Mouse (Mus musculus) ES-E14 (cell line): ENCODE data around the gene Traf4.

Experiments
- CHD2 ChIP-seq: IDR thresholded peaks from 2 replicates; pipeline ENCODE4 v1.6.1; 2014; ENCODE audit warnings: mild to moderate bottlenecking, low read depth, low read length, inconsistent platforms
- HCFC1 ChIP-seq: IDR thresholded peaks from 2 replicates; pipeline ENCODE4 v1.6.1; 2012; ENCODE audit warnings: low read length, inconsistent platforms, borderline replicate concordance; ENCODE audit not compliant: insufficient read depth

- TF ChIP-seq HCFC1 (no peak), CHD2 (no peak)
These were observed 6.8 kb upstream of the Traf4 start for GRCm38 (mm10) chr11:78172034-78172747.
